Mouse (Mus musculus): ENCODE measurements around the gene Ifit1. TPM values are rescaled to one million over a fixed set of nuclear protein-coding genes. Genes with fewer than 3 reads are reported as not detected.
A peak's percentile ranks its signal among the peaks of the same experiment; 100 is the strongest.
"Not testable (repeated sequence)": the region's sequence is repeated elsewhere in the genome, so short reads cannot be mapped to it uniquely, and the experiment has no call there.

Gene Ifit1
- total RNA-seq (2021): 1 to 10 TPM; 4.3 to 4.8 TPM
- 2.0 and 2.1 TPM in 2 replicates for polyA plus RNA-seq (2012; rRNA removed)
- long read RNA-seq, transcript Ifit1-201 (2 exons, 2,656 nt): major isoform, 7 of 7 reads
- long read RNA-seq, partial matches to known transcripts: 0 of 7 reads
- long read RNA-seq, other reads (novel, unspliced or antisense): 0 of 7 reads

DNA sequence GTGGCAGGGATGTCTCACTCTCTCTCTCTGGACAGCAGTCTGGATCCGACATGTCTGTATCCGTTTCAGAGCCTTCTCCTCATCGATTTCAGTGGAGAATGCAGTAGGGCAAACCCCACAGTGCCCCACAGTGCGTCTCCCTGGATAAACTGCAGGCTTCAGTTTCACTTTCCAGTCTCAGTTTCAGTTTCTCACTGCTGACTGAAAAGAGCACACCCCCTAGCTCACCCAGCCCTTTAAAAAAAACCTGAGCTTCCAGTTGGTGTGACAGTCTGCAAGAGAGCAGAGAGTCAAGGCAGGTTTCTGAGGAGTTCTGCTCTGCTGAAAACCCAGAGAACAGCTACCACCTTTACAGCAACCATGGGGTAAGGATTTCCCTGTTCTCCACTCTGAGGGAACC is at the start of gene Ifit1, which contains the start of gene Ifit1bl2:
Gene Ifit1, plus strand, starts transcription at position 249 of the 400 bp plus-strand sequence.
Gene Ifit1bl2, minus strand, starts transcription at position 121 of the 400 bp plus-strand sequence.
- peak; percentile 28 for DNase-seq

DNA sequence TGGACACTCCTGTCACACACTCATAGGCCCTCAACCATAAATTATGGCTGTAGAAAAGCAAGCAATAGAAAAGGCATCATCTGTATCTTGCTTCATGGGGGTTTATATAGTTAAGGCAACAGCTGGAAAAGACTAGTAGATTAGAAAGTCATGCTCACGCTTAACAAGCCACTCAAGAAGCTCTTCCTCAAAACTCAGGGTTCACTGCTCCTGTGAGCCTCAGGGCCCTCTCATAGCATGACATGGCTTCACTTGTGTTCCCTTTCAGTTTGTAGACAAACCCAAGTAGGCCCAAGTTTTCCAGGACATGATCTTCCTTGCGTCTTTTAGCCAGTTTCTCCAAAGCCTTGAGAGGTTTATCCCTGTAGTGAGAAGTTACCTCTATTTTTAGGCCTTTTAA is 47.2 kb upstream of the Ifit1 start:
- DNase-seq: no peak

DNA sequence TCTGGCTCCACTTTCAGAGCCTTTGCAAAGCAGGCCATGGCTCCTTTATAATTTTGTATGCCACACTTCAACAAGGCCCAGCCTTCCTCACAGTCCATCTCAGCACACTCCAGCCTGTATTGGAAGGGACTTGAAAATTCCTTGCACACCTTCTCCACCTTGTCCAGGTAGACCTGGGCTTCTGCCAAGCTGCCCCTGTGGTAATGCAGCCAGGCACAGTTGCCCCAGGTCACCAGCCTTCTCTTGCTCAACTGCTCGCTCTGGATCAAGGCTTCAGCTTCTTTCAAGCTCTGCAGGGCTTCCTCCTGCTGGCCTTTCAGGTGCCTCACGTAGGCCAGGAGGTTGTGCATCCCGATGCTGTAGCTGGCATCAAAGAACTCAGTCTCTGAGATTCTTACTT is 46.1 kb upstream of the Ifit1 start:
- not testable (repeated sequence) for DNase-seq

DNA sequence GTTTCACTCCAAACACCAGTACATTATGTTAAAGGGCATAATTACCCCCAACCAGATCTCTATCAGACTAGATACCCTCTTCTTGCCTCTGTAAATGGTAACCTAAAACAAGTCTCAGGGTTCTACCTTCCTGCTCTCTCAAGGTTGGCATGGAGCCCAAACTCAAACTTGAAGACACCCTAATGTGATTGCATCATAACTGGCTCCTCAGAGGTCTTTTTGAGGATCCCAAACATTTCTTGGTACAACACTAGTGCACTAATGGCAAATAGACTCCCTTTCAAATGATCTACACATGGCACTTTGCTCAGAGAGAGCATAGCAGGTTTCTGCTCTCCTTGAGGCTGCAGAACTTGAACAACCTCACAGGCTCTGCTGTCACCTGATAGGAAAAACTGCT is 43.9 kb upstream of the Ifit1 start:
- DNase-seq: no peak

DNA sequence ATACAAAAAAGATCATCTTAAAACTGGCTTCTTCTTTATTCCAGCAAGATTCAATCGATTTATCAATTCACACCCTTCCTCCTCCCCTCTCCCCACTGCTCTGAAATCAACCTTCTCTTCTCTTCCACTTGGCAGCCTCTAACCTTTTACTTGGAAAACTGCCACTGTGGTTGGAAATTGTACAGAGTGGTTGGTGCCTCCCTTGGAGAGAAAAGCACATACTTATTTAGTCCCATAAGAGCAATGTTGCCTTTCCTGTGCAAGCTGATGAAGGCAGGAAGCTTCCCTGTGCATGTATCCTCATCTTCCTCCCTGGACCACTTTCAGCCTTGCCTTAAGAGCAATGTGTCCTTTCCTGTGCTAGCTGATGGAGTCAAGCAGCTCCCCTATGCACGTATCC is 42.3 kb upstream of the Ifit1 start:
- DNase-seq: peak; percentile 68

DNA sequence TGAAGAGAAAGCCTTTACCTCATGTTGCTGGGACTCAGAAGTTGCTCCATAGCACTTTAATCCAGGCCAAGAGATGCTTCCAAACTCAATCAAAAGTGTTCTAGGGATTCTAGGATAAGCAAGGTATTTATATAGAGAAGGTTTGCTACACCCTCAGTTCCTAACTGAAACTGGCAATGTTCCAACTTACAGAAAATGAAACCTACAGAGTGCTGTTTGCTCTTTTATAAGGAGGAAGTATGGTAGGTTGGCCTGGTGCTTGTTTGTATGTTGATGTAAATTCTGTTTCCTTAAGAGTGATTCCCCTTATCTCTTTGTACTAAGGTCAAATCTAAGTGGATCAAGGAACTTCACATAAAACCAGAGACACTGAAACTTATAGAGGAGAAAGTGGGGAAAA is 41.4 kb upstream of the Ifit1 start:
- not testable (repeated sequence) for DNase-seq

DNA sequence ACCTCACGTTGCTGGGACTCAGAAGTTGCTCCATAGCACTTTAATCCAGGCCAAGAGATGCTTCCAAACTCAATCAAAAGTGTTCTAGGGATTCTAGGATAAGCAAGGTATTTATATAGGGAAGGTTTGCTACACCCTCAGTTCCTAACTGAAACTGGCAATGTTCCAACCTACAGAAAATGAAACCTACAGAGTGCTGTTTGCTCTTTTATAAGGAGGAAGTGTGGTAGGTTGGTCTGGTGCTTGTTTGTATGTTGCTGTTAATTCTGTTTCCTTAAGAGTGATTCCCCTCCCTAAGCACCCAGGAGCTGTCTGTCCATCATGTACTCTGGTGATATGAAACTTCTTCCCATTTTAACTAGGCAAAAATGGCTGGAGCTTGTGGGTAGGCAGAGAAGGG is 38.8 kb upstream of the Ifit1 start, which contains the start of gene Ifit1bl1:
Gene Ifit1bl1, minus strand, starts transcription at position 69 of the 400 bp plus-strand sequence.
- DNase-seq: not testable (repeated sequence)

DNA sequence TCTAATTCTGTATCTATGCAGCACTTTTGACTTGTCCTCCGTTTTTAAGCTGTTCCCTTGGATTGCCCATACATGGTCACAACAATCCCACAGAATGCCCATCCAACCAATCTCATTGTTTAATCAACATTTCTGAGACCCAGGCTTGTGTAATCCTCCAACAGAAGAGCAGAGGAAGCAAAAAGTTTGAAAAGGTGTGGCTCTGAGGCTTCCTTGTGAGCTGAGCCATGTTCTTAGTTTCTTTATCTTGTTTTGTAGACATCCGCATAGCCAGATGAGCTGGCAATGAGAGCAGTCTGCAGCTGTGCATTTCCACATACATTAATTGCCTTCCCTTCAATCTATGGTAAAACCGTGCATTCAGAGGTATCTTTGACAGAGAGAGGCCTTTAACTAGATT is 35.2 kb upstream of the Ifit1 start:
- DNase-seq: no peak

DNA sequence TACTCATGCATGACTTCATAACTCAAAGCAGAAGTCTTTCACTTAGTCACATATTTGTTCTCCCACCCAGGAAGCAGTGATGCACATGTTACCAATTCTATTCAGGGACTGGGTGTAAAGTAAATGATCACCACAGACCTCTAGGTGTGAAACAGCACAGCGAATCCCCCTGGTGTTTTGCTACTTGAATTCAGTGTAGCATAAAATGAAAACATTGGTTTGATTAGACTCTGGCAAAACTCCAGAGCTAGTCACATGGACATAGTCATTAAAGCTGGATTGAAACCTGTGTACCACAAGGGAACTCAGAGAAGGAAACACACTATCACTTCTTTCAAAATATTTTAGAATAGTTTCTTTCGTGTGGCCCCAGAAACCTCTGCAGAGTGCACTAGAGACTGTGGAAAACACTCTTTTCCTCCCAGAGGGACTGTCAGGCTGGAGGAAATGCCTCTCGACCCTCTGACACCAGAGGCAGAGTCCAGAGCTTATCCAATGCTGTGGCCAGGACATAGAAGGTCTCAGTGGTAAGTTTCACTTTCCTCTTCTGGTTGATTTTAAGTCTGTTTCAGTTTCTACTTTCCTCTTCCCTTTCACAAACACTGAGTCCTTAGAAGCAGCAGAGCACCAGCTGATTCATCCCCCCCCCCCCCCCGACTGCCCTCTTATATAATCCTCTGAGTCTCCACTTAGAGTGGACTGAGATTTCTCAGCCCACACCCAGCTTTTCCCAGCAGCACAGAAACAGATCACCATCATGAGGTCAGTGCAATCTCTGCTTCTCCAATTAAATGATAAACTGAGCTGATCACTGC is 33.2 kb upstream of the Ifit1 start, which contains the start of gene Ifit3b:
Gene Ifit3b, plus strand, starts transcription at position 734 of the 815 bp plus-strand sequence.
- DNase-seq: peak; percentile 69

DNA sequence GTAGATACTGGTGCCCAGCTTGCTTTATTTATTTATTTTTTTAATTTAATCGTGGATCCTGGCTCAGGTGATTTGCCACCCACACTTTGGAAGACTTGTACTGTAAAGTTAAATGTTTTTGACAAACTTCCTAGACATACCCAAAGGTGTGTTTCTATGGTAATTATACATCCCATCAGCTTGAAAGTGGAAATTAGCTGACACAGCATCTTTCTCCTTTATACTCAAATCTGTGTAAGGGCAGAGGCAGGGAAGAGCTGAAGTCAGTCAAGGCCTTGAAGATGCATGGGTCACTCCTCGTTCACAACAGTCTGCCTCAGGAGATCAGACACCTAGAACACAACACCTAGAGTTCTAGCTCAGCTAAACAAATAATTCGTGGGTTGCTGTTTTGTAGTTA is 30.6 kb upstream of the Ifit1 start:
- not testable (repeated sequence) for DNase-seq

DNA sequence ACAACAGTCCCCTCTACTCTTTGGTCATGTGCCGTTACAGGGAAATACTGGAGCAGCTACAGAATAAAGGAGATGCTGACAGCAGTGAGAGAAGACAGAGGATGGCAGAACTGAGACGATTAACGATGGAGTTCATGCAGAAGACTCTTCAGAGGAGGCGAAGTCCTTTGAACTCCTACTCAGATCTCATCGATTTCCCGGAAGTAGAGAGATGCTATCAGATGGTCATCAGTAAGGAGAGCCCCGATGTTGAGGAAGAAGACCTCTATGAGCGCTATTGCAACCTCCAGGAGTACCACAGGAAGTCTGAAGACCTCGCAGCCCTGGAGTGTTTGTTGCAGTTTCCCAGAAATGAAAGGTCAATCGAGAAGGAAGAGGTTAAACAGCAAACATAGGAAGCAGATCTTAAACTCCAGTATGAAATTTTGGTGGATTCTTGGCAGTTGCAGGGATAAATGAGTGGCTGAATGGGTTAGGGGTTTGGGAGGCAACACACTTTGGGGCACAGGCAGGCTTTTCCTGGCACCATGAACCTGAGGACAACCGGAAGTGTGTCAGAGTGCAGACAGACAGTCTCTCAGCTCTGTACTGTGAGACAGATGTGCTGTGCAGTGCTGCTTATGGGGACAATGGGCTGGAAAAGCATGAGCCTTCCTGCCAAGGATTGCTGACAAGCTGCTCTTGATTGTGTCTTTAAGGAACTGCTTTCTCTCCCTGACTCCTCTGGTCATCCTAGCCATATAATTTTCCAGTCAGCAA is 28.2 kb upstream of the Ifit1 start:
- DNase-seq: not testable (repeated sequence)

DNA sequence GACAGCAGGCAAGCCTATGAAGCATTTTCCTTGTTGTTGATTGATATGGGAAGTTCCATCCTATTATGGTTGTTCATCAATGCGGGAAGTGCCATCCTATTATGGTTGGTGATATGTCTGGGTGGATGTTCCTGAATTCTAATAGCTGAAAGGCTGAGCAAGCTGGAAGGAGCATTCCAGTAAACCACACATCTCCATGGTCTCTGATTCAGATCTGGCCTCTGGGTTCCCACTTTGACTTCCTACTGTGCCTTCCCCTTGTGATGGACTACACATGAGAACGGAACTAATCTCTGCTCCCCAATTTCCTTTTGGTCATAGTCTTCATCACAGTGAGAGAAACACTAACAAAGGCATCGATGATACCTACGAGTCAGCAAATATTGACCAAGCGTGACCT is 19.8 kb upstream of the Ifit1 start:
- no peak for DNase-seq

DNA sequence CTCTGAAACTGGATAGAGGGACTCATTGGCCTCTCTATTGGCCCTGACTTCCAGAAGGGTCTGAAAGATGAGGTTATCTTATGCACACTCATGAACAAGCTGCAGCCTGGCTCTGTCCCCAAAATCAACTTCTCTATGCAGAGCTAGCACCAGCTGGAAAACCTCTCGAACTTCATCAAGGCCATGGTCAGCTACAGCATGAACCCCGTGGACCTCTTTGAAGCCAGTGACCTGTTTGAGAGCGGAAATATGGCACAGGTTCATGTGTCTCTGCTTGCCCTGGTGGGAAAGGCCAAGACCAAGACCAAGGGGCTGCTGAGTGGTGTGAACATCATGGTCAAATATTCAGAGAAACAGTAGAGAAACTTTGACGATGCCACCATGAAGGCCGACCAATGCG is 16.9 kb upstream of the Ifit1 start:
- DNase-seq: no peak

DNA sequence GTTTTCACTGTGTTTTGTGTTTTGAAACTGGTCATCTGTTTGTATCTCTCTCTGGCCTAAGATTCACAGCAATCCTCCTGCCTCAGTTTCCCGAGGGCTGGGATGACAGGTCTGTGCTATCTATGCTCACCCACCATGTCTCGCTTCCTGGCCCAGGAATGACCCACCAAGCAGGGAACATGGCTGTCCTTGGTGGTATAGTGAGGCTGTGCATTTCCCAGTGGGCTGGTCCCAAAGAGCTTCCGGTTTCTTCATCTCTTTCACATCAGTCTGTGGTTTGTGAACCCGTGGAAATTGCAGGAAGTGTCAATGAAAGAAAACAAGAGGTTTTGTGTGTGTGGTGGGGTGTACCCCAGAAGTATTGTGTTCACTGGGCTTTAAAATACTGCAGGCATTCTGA is 16.0 kb upstream of the Ifit1 start:
- DNase-seq: no peak

DNA sequence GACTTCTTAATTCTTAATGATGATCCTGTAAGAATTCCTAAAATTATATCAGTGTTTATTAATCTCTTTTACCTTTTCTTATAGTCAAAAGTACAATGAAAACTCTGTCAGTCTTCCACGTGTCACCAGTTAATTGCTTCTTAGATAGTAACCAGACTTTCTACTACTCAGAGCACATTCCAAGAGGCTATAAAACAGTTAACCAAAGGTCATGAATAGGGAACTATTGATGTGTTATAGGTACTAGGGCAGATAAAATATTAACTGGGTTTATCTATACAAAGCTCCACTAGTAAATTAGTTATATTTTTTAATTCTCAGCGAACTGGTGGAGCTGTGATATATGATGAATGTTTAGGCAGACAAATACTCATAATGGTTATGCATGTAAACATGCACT is 13.2 kb upstream of the Ifit1 start:
- no peak for DNase-seq

DNA sequence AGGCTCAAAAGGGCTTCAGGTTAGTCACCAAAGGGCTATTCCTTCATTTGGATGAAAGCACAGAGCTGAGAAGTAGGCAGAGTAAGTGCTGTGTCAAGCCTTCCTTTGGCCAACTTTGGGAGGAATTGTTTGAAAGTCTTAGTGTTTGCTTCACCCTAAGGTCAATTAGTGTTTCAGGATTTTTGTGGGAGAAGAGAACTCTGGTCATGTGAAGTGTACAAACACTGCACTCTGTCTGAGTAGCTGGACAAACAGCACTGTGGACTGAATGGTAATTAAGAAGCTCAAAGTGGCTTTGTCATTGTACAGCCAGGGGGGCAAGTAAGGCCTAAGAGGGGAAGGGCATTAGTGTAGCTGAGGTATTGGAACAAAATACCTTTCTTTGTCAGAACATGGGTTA is 9.2 kb upstream of the Ifit1 start:
- DNase-seq: no peak

DNA sequence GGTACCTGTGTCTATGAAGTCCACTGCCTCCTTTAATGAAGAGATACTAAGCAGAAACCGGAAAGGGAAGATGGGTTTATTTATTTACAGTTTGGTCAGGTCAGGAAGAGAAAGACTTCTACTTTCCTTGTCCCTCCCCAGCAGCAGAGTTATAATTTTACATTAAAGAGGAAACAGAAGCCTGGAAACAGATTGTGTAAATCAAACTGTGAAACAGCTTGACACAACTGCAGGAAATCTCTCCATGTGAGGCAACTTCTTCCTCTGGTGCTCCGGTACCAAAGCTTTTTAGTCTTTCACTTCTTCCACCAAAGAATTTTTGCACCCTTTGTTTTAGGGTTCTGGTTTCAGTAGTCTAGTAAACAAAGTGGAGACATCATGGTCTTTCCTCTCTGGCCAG is 7.2 kb upstream of the Ifit1 start:
- no peak for DNase-seq

DNA sequence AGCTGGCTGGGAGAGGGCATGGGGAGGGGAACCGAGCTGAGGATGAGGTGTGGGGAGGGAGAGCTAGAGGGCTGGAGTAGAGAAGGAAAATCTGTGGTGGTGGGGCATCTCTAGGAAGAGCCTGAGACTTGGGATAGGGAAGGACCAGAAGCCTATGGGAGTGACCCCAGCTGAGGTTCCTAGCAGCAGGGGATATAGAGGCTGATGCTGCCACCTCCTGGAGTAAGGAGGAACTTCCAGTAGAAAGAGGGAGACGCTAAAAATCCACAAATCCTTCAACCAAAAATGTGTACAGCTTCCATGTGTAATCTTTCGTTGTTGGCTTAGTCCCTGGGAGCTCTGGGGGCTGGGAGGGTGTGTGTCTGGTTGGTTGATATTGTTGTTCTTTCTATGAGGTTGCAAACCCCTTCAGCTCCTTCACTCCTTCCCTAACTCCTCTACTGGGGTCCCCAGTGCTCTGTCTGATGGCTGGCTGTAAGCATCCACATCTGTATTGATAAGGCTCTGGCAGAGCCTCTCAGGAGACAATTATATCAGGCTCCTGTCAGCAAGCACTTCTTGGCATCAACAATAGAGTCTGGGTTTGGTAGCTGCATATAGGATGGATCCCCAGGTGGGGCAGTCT is 3.6 kb upstream of the Ifit1 start:
- DNase-seq: peak; percentile 57

DNA sequence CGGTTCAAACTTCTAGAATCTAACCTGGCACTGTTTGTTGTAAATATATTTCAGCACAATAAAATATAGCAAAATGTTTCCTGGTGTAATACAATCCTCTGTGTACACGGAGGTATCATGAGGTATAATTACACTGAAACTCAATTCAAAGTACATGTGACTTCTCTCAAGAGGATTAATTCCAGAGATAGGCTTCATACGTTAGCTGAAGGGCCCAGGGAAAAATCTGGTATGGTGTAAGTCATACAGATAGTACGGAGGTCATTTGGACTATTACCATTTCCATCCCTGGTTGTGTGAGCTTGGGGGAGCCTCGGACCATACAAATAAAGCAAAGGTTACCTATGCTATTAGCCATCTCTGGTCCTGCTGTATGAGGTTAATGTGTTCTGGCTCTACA is 1.9 kb downstream of the Ifit1 start:
- no peak for DNase-seq

DNA sequence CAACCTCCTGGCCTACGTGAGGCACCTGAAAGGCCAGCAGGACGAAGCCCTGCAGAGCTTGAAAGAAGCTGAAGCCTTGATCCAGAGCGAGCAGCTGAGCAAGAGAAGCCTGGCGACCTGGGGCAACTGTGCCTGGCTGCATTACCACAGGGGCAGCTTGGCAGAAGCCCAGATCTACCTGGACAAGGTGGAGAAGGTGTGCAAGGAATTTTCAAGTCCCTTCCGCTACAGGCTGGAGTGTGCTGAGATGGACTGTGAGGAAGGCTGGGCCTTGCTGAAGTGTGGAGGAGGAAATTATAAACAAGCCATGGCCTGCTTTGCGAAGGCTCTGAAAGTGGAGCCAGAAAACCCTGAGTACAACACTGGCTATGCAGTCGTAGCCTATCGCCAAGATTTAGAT is 7.0 kb downstream of the Ifit1 start:
- not testable (repeated sequence) for DNase-seq

DNA sequence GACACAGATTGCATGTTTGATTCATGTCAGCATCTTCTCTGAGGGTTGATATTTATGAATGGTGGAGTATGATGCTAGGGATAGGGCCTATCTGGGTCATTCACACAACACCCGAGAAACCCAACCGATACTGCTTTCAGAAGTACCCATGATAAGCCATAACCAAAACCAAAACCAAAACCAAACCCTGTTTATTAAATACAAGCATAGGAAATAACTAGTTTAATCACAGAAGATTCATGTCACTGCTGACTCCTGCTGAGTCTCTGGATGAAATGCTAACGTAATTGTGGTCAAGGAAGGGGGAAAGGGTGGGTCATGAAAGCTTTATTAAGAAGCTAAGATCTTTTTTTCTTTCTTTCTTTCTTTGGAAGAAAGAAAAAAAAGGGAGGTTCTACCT is 9.6 kb downstream of the Ifit1 start:
- DNase-seq: no peak

DNA sequence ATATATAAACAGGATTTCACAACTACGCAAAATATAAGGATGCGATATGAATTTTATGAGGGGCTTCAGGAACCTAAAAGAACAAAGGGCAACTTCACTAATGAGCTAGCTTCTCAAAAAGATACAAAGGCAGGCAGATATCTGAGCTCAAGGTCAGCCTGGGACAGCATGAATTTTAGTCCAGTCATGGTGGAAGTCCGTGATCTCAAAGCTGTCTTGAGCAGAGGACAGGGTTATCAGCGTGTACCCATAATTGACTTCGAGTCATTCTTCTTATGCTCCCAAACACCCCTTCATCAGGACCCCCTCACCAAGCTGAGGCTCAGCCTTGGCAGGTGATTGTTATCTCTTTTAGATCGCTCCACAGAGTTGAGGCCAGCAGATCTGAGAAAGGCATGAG is 10.3 kb downstream of the Ifit1 start:
- no peak for DNase-seq
